Mouse (Mus musculus): ENCODE results near the gene Eif4a2.
"Not testable (repeated sequence)": the region's sequence is repeated elsewhere in the genome, so short reads cannot be mapped to it uniquely, and the experiment has no call there.

The Eif4a2 gene

GRCm38 (mm10) chr16:23107231-23107942 lies at the start of gene Eif4a2:
Gene Eif4a2 (plus strand): TSS chr16:23107444.
- DNase-seq: peak; percentile 91

GRCm38 (mm10) chr16:23057668-23058447 lies 49.4 kb upstream of the Eif4a2 start, which contains the start of gene Kng1:
Gene Kng1 (plus strand): TSS chr16:23057865.
- not testable (repeated sequence) for DNase-seq

- not testable (repeated sequence) for DNase-seq
These were observed 47.6 kb upstream of the Eif4a2 start for GRCm38 (mm10) chr16:23059630-23060029.

- DNase-seq: not testable (repeated sequence)
These were observed 46.4 kb upstream of the Eif4a2 start for GRCm38 (mm10) chr16:23060781-23061325.

- not testable (repeated sequence) for DNase-seq
These were observed 29.7 kb upstream of the Eif4a2 start for GRCm38 (mm10) chr16:23077516-23077915.

- DNase-seq: not testable (repeated sequence)
These were observed 20.1 kb upstream of the Eif4a2 start for GRCm38 (mm10) chr16:23087159-23087558.

- not testable (repeated sequence) for DNase-seq
These were observed 19.5 kb upstream of the Eif4a2 start for GRCm38 (mm10) chr16:23087712-23088111.

GRCm38 (mm10) chr16:23088491-23088890 lies 18.8 kb upstream of the Eif4a2 start:
- DNase-seq: not testable (repeated sequence)

GRCm38 (mm10) chr16:23091345-23091744 lies 15.9 kb upstream of the Eif4a2 start:
- DNase-seq: not testable (repeated sequence)

GRCm38 (mm10) chr16:23093321-23093953 lies 13.8 kb upstream of the Eif4a2 start:
- DNase-seq: no peak

GRCm38 (mm10) chr16:23094136-23094535 lies 13.1 kb upstream of the Eif4a2 start:
- no peak for DNase-seq

GRCm38 (mm10) chr16:23095581-23095980 lies 11.7 kb upstream of the Eif4a2 start:
- not testable (repeated sequence) for DNase-seq

GRCm38 (mm10) chr16:23096886-23097285 lies 10.4 kb upstream of the Eif4a2 start:
- DNase-seq: not testable (repeated sequence)

- not testable (repeated sequence) for DNase-seq
These were observed 9.7 kb upstream of the Eif4a2 start for GRCm38 (mm10) chr16:23097290-23098104.

GRCm38 (mm10) chr16:23098105-23098452 lies 9.2 kb upstream of the Eif4a2 start:
- not testable (repeated sequence) for DNase-seq

GRCm38 (mm10) chr16:23099632-23100031 lies 7.6 kb upstream of the Eif4a2 start:
- no peak for DNase-seq

GRCm38 (mm10) chr16:23100099-23100575 lies 7.1 kb upstream of the Eif4a2 start:
- DNase-seq: no peak

GRCm38 (mm10) chr16:23100613-23101012 lies 6.6 kb upstream of the Eif4a2 start:
- DNase-seq: no peak

GRCm38 (mm10) chr16:23102340-23103037 lies 4.8 kb upstream of the Eif4a2 start:
- no peak for DNase-seq

GRCm38 (mm10) chr16:23103038-23103745 lies 4.1 kb upstream of the Eif4a2 start:
- no peak for DNase-seq

GRCm38 (mm10) chr16:23103841-23104240 lies 3.4 kb upstream of the Eif4a2 start:
- DNase-seq: no peak
